Mouse (Mus musculus) gonadal fat pad, adult 2 months (tissue): Measurements from ENCODE around the gene Zfp618. TPM values are rescaled to one million over a fixed set of nuclear protein-coding genes. Genes with fewer than 3 reads are reported as not detected.

Experiments
- DNase-seq: peaks from one replicate; pipeline ENCODE4 v3.0.0-alpha.2; 2012; ENCODE audit warnings: low read depth
- polyA plus RNA-seq: library from polyadenylated mRNA; depleted of rRNA; stranded (reverse); fragments of >200 nt; gene quantifications from 2 replicates; pipeline ENCODE4 v1.2.3, GENCODE M21; 2012; rRNA removed

Gene Zfp618
- polyA plus RNA-seq, 1 experiment: 4.7 TPM

DNA sequence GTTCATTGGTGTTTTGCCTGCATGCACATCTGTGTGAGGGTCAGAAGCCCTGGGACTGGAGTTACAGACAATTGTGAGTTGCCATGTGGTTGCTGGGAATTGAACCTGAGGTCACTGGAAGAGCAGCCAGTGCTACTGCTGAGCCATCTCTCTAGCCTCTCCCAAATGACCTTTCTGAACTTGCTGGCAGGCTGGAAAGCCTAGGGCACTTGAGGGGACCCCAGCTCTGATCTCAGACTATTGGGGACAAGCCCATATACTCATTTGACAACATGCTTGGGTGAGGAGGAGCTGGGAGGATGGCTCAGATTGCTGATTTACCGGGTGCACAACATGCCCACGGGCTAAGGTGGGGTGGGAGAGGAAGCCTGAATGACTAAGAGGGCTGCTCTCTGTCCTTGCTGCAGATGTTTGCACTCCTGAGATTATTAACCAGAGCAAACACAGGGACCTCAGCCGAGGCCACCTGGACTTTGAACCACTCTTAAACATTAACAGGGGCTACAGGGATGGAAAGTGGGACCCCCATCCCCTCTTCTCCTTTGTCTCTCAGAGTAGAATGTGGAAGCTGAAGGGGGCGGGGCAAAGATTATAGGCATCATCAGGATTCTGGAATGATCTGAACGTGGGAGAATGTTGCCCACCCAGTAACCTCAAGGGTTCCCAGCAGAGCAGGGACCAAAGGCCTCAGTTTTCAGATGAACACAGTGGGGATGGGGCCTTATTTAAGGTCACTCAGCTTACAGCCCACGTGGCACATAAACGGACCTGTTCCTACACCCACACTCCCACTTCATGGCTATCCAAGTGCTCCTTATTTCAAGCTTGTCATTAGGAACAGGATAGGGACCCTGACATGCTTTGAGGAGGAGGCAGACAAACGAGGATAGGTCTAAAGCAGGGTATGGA, 191.6 kb downstream of the Zfp618 start:
- DNase-seq: no peak

DNA sequence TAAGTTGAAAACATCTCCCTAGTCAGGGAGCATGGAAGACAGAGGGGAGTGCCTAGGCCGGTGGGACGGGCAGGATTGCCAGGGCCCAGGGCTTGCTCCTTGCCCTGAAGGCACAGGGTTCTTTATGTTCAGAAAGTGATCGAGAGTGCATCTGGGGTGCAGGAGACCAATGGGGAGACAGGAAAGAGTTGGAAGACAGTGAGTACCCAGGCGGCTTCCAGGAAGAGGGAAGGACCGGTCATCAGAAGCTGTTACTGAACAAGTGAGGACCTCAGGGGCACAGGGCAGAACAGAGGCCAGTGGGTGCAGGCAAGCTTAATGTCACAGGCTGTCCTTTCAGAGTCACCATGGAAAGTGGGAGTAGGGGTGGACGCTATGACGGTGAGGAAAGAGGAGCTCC, 192.8 kb downstream of the Zfp618 start:
- no peak for DNase-seq

DNA sequence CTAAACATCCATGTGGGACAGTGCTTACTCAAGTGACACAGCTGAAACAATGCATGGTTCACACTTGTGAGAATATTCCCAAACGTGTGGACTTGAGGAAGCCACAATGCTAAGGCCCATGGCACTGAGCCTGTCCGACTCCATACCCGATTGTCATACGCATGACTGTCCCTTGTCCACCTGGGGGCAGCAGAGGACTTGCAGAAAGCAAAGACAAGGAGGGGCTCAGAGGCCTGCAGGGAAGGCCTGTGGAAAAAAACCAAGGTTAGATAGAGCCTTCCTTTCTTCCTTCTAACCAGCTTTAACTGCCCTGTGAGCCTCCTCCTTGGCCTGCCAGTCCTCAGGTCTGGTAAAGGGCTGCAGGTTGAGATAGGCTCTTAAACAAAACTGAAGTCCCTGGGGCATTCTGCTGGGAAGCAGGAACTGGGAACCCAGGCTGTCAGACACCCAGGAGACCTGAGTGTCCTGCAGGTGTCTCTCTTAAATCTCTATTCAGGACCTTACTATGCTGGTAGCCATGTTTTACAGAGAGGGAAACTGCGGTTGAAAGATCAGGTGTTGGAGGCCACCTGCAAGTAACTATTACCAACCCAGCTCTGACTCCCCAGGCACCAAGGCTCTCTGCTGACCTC, 193.7 kb downstream of the Zfp618 start:
- no peak for DNase-seq

DNA sequence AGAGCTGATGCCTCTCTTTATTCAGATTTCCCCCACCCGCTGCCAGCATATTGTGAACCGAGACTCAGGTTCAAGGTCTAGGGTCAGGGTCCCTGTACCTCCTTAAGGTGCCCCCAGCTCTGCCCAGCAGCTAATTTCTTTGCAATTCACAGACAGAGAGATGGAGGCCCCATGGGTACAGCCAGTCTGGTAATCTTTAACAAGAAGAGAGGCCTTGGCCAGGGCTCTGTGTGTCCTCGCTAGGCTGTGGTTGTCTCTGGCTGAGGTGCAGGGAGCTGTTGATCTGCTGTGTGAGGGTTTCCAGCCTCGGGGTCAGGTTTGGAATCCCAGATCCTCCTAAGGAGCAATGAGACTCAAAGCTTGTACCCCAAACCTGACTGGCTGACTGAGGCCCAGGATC, 200.3 kb downstream of the Zfp618 start:
- no peak for DNase-seq

DNA sequence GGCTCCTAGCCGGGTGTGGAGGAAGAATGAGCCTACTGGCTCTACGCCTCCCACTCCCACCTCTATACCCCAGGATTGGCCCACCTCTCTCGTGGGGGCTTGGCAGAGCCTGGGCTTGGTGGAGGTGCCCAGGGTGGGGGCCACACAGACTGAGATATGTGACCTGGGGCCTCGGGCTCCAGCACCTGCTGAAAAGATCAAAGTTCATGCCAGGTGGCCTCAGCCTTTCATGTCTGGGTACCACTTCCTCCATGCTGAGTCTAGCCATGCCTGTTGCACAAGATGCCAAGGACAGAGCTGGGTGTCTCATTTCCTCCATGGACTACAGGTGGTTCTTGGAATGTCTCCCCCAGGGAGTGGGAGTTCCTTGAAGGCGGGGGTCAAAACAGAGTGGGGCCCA, 200.9 kb downstream of the Zfp618 start:
- DNase-seq: no peak

DNA sequence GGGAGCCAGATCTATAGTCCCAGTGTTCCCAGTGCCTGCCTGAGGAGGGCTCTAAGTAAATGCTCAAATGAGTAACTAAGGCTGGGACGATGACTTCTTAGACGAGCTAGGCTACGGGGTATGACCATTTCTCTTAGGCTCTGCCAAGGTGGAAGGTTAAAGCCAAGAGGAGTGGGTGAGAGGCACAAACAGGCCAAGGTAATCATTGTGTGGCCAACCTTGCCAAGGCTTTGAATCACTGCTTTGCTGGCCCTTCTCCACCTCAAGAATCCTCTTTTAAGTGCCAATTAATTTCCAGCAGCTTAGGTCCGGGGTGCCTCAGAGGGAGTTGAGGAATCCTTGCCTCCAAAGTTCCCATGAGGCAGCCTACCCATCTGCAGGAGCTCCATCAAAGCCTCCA, 204.7 kb downstream of the Zfp618 start:
- peak; percentile 13 for DNase-seq

DNA sequence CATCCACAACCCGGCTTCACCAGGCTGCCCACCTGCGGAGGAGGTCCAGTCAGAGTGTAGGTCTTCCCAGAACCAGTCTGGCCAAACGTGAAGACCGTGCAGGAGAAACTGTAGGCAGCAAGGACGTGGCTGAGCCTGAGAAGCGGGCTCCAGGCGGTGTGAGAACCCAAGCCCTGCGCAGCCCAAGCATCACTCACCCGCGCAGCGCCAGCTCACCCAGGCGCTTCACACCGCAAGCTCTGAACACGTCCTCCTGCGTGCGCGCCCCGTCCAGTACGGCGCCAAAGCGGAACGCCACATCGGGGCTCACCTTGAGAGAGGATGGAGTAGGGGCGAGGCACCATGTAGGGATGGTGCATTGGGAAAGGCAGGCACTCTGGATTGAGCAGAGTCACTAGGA, 205.7 kb downstream of the Zfp618 start:
- no peak for DNase-seq

DNA sequence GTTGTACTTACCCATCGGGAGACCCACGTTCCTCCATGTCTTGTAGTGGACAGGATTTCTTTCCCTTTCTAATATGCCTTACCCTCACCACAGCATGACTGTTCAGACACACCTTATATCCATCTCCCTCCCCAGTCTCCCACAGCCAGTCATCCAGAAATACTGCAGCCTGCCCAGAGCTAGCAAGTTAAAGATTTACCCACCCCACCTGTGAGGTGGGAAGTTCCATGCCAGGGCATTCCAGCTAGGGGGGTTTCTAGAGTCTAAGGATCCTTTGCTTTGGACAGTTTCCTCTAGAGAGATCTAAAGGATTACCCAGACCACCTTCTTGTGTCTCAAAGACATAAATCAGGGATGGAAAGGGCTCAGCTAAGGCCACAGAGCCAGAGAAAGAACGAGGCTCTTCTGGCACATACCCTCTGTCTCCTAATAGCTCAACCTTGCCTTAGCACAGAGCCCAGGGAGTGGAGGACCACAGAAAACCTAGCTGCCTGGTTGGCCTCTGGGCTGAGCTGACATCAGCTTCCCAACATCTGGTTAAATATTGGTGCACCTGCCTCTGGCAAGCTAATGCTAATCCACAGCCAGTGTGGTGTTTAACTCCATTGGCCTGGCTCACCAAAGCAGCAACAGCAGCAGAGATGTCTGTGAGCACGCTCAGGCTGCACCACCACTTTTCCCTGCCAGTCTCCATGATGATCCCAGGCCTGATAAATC, 206.8 kb downstream of the Zfp618 start, which contains the start of gene Kif12:
Gene Kif12, minus strand, starts transcription at position 163 of the 717 bp plus-strand sequence.
- no peak for DNase-seq

DNA sequence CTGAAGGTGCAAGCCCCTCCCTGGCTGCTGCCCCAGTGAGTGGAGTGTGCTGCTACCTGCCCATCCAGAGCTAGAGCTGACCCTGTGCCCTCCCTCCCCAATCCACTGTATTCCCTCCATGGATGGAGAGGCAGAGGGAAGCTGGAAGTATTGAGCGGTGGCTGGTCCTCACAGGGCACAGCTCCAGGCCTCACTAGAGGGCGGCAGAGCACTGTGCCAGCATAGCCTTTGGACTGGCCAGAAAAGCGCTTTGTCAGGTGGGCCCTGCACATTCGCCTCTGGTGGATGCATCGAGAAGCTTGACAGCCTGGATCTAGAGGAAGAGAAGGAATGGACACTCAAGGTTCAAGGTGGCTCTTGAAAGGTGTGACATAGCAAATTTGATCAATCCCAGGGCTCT, 216.2 kb downstream of the Zfp618 start:
- no peak for DNase-seq

DNA sequence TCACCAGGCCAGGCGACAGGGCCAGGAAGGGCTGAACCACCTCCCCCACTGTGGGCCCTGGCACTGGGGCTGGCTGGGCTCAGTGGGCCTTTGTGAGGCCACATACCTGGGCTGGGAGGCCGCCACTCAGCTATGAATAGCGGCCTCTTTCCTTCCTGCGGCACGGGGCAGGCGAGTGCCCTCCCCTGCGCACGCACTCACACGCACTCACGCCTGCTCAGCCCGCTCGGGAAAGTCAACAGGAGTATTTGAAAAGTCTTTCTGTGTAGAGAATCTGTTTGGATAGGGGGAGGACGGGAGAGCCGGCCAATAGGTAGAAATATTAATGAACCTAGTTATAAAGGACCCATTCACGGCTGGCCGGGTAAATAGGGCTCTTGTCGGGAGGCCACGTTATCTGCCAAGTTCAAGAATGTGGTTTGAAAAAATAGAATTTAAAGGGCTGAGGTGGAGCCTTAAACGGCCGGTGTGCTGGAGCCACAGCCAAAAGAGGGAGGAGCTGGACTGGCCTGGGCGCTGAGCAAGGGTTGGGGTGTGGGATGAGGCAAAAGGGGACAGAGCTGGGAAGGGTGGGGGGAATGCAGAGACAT, 221.0 kb downstream of the Zfp618 start:
- DNase-seq: no peak

Other genes starting within 250 kb of the Zfp618 start
- 0.14 and 1.6 TPM in 2 replicates for gene Ambp, start 189.2 kb downstream of the Zfp618 start, polyA plus RNA-seq
- gene Kif12, start 206.6 kb downstream of the Zfp618 start, polyA plus RNA-seq: 1.4 and 1.9 TPM in 2 replicates
- 6.7 and 7.3 TPM in 2 replicates for gene Col27a1, start 248.4 kb downstream of the Zfp618 start, polyA plus RNA-seq